Mouse (Mus musculus) cerebellum, postnatal 25 days (tissue): Measurements from ENCODE around the gene Prps1l3.
A peak's percentile ranks its signal among the peaks of the same experiment; 100 is the strongest.
"Not testable (repeated sequence)": the region's sequence is repeated elsewhere in the genome, so short reads cannot be mapped to it uniquely, and the experiment has no call there.

Source experiments
- DNase-seq, 2 experiments: peaks; one replicate each; pipeline ENCODE4 v3.0.0; 2021; ENCODE audit warnings: mixed read lengths in 2 of 2

Prps1l3 gene

DNA sequence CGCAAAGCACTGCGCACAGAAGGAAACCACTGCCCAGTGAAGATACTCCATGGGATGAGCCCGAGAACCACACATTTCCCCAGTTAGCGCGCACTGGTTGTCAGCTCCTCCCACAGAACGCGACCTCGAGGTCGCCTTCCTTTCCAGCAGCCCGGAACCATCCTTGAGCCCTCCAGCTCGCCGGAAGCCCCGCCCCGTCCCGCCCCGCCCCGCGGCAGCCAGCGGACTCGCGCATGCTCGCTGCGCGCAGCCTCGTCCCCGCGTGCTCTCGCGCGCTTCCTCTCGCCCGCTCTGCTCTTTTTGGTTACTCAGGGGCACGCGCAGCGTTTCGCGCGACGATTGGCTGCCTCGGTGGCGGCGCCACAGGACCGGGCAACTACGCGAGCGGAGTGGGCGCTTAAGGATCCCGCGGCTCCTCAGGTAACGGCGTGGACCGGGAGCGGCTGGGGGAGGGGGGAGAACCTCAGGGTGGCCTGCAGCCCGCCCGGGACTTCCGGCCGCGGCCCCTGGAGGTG lies at the start of gene Prps1l3, which contains the start of gene Mipol1:
Prps1l3 (plus strand) TSS at position 221 of the 515 bp plus-strand sequence.
Mipol1 (plus strand) TSS at position 236 of the 515 bp plus-strand sequence.
- DNase-seq: peak; percentile 88 to 93

DNA sequence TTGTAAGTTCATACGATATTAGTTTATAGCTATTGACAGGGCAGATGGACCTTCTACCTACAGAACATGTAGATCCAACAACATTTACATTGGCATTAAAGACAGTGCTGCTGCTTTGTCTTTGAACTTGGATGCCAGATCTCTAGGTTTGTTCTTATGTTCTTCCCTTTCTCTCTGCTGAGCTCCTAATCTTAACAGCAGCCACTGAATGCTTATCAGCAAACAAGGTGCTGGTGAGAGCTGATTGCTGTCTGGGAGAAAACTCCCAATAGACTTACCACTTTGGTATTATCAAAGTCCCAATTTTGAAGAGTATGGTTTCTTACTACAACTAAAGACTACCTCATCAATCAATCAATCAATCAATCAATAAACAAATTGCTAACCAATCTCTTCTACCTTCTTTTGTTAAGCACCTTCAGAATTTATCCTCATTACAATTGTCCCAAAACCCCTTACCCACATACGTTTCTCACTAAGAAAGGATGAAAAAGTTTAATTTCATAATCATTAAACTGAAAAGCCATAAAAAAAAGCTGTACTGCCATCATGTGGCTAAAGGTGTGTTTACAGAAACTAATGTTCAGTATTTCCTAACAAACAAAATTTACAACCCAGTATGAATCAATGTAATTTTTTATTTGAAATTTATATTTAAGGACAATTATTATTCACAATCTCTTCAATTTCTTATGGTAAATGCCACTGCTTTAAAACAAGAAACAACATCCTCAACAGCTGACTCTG lies 45.6 kb upstream of the Prps1l3 start:
- no peak for DNase-seq

DNA sequence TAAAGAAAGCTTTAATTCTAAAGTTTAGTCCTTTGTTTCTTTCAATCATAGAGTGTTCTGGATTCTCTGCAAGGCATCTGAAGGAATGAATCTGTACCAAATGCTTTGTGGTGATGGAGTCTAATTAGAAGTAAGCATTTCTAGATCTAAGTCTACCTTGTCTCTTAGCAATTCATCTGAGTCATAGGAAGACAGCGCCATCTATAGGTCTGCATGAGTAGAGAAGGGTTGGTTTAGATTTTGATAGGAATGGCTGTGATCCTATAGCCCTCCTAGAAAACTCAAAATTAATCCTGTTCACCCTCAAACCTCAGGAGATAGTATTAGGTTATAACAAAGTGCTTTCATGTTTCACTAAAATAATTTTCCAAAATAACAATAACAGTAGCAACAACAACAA lies 44.7 kb upstream of the Prps1l3 start:
- DNase-seq: no peak

DNA sequence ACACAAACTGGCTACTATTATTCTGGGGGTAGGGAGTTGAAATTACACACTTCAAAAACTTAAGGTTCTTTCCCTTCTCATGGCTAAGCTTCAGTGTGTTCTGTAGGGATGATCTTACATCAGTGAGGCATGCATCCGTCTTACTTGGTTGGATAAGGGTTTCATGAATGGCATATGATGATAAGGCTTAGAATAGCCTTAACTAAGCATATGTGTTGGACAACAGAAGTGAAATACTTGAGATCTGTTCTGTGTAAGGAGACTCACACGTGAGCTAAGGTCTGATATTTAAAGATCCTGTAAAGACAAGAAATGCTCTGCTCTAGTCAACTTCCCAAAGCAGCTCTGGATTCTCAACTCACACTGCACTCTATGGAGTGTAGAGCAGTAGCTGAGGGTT lies 44.1 kb upstream of the Prps1l3 start:
- no peak for DNase-seq

DNA sequence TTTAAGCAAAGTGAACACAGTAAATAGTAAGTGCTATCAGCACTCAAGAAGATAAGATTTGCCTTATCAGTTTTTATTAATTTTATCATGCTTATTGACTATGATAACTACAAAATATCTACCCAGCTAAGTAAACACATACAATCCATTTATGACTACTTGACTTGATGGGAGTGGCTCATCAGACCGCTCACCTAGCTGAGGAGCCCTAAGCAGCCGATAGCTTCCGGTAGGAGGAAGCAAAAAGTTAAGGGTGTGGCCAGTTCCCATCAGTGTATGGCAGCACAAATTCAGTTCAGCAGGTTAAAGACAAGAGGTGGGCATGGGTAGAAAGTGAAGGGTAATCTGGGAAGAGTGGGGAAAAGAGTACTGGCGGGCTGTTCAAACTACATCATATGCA lies 43.2 kb upstream of the Prps1l3 start:
- DNase-seq: no peak

DNA sequence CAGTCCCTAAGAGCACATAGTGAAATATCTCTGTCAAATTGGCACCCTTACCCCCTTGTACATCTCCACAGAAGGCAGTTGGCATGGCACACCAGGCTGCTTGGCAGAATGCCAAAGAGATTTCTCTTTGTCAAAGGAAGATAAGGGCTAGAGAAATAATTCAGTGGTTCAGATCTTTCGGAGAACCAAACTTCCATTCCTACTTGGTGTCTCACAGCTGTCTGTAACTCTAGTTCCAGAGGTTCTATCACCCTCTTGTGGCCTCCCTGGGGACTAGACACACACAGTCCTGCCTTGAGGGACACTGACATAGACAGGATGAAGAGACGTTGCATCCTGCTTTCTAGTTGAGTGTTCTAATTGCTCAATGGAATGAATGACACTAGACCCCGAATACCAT lies 35.6 kb upstream of the Prps1l3 start:
- peak; percentile 35 to 58 for DNase-seq

DNA sequence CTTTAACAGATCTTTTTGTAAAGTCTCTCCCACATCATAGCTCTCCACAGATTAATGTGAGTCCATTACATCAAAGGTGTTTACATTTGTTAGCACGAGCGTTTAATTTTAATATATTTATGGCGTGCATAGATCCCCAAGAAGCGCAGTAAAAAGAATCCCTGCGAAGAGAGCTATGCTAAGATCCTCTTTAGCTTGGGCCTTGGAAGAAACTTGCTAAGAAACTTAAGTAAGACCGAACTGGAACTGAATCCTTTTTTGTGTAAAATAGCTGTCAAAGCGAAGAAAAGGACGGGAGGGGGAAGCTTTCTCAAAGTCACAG lies 34.0 kb upstream of the Prps1l3 start:
- no peak for DNase-seq

DNA sequence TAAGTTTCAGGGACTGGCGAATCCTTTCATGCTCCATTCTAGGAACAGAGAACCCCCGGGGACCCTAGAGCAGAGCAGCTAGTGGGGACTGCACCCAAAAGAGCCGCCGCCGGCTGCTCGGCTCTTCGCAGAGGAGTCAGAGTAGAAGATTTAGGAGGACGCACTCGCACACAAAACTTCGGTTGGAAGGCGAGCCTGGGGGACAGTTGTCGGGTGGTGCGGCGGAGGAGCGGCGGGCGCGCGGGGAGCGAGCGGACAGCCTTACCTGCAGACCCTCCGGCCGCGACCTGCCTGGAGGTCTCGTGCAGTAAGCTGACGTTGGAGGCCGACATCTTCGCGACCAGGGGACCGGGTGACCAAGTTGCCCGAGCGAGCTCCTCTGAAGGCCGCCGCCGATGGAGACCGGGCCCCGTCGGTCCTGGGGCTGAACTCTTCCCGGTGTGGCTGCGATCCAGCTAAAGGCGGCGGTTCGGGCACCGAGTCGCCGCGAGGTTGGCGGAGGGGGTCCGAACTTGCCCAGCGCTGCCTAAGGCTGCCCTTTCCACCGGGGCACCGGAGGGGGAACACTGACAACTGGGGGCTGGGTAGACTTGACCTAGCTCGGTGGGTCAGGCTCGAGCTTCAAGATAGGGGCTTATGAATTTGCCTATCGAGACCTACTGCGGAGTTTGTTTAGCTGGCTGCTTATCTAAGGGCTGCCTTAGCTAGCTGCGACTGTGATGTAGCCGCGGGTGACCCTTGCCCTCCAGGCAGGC lies 33.4 kb upstream of the Prps1l3 start:
- peak; percentile 27 to 43 for DNase-seq

DNA sequence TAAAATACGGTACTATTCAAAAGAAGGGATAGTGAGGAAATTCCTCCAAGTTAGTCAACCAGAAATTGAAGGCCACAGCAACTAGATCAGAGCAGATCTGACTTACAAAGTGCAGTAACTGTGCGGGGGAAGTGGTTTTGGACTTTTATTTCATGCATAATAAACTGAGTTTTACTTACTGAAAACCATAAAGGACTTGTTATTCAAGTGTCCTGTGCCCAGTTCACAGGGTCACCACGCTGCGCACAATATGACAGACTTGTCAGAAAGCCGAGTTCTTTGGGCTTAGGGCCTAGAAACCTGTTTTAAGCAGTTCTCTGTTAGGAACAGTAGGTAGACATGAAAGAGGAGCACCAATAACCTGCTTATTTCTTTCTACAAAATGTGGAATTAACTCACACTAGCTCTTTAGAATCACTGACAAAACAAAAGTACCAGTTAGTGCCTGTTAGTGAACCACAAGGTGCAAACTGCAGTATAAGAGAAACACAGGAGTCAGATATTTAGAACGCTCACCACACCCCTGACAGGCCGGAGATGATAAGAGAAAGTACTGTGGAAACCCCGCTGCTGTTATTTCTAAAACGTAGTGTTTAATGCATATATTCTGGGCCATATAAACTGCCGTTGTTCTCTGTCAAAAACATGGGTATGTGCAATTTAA lies 32.7 kb upstream of the Prps1l3 start, which contains the start of gene Slc25a21:
Slc25a21 (minus strand) TSS at position 110 of the 664 bp plus-strand sequence.
- no peak for DNase-seq

DNA sequence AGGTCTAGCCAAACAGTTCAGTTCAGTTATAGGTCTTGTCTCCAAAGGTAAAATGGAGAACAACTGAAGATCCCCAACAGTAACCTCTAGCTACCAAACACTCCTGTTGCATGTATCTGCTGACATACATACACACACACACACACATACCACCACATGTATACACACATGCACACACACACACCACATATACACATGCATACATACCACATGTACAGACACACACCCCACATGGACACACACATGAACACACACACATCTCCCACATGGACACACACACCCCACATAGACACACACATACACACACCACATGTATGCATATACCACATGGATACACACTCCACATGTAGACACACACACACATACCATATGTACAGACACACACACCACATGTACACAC lies 31.9 kb upstream of the Prps1l3 start:
- DNase-seq: no peak

DNA sequence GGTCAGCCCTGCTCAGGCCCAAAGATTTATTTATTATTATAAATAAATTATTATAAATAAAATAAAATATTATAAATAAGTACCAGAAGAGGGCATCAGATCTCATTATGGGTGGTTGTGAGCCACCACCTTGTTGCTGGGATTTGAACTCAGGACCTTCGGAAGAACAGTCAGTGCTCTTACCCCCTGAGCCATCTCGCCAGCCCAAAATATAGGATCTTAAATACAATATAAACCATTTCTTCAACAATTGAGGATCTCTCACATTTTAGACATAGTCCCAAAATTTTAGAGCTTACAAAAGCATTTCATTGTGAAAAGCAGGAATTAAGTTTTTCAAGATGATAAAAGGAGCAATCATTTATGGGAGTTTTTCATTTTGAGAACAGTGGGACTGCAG lies 30.8 kb upstream of the Prps1l3 start:
- DNase-seq: no peak

DNA sequence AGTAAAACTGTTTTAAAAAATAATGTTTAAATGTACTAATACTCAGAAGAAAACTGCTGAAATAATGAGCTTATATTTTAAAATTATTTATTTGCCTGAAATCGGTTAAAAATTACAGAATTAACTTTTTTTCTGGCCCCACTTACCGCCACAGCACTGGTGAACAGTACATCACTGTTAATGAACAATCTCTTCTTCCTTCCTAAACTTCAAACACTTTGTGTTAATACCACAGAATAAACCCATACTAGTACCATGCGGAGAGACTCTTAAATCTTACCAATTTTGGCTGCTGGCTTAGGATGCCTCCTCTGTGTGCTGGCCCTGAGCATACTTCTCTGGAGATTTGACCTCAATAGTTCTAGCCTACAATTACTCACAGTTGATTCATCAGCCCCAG lies 28.3 kb upstream of the Prps1l3 start:
- no peak for DNase-seq

DNA sequence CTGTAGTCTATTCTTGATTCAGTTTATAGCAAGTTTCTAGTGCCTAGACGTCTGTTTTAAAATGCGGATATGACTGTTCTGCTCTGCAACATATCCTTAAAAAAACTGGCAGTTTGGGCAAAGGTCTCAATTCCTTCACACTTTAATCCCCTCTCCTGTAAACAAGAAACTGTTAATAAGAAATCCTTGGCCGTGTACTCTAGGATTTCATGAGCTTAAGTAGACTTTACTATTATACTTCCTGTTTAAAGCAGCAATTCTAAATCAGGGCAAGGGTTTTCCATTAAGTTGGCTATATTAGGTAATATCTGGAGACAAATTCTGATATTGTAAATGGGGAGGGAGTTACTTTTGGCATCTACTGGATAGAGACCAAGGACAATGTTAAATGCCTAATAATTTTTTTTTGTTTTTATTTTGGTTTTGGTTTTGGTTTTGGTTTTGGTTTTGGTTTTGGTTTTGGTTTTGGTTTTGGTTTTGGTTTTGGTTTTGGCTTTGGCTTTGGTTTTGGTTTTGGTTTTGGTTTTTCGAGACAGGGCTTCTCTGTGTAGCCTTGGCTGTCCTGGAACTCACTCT lies 25.8 kb upstream of the Prps1l3 start:
- DNase-seq: no peak

DNA sequence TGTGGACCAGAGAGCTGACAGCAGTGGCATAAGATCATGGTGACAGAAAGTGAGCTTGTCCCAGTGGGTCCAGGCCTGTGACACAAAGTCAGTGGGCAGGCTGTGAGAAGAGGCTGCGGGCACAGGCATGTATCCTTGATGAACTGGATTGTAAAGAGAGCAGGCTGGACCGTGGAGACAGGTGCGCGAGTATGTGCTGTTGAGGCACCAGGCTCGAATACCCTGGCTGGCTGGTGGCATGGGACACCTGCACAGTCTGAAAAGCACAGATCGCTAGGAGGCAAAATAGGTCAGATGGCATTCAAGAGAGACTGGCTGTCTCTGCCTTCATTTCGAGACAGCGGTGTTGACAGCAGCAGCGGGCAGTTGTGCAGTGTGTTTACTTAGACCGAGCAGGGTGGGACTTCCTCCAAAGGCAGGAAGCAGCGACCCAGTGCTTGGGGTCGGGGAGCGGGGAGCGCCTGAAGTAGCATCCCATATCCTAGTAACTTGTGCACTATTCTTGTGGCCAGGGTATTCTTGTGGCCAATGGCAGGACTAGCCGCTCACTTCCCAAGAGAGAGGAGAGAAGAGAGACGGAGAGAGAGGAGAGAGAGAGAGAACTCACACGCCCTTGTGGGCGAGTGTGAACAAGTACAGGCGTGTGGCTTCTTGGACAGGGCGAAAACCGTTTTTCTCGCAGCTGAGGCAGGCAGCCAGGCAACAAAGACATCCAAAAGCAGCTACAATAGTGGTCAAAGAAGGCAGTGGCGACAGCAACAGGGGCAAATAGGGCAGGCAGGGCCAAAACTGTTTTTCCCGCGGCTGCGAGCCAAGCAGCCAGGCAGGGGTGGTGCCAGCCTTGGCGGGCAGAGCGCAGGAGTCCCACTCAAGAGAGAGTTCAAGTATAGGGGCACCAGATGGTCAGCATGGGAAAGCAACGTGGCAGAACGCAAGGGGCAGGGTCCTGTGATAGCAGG lies 18.6 kb upstream of the Prps1l3 start:
- DNase-seq: peak; percentile 64 to 68

DNA sequence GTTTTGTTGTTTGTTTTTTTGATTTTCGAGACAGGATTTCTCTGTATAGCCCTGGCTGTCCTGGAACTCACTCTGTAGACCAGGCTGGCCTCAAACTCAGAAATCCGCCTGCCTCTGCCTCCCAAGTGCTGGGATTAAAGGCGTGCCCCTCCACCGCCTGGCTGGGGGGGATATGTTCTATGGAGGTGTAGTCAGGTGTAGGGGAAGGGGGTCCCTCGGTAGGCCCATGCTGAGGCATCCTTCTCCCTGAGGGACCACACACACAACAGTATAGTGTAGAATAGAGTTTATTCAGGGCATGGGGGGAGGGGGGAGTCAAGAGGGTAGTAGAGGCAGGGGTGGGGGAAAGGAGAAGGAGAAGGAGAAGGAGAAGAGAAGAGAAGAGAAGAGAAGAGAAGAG lies 17.7 kb upstream of the Prps1l3 start:
- DNase-seq: not testable (repeated sequence)

DNA sequence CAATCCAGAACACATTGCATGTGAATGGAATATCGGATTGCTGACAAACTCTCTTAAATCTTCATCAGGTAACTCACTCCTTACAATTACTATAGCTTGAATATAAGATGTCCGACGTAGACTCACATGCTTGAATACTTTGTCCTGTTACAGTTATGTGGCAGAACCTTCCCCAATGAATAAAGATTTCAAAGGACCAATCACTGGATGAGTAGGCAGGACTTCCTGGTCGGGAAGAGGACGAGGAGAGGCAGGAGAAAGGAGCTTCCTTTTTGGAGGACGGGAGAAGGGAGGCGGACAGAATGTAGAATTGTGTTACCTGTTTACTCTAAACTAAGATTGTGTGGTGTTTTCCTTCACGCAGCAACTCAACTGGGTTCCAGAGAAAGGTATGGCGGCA lies 3.8 kb upstream of the Prps1l3 start:
- no peak for DNase-seq

DNA sequence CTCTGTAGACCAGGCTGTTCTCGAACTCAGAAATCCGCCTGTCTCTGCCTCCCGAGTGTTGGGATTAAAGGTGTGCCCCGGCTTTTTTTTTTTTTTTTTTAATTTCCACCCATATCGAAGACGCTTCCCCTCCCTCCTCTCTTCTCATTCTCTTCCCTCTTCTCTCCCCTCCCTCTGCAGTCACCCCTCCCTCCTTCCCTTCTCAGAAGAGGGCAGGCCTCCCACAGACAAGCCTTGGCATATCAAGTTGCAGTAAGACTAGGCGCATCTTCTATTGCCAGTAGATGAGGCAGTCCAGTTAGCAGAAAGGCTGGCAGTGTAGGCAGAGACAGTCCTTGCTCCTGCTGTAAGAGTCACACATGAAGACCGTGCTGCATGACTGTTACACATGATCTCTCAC lies 2.4 kb upstream of the Prps1l3 start:
- no peak for DNase-seq

DNA sequence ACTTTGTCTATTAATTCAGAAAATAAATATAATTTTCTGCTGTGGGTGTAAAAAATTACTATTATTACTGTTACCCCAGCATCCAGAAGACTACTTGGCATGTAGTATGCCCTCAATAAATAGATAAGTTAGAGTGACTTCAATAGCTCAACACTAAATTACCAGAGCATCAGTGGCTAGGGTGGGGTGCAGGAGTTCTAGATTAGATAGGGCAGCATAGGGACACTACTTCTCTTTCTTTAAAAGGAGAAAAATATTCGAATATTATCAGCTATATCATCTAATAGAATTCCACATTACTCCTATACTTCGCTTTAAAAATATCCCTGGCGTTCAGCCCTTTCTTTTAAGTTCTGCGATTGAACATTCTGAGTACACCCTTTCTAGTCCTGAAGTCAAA lies 509 bp upstream of the Prps1l3 start:
- no peak for DNase-seq

DNA sequence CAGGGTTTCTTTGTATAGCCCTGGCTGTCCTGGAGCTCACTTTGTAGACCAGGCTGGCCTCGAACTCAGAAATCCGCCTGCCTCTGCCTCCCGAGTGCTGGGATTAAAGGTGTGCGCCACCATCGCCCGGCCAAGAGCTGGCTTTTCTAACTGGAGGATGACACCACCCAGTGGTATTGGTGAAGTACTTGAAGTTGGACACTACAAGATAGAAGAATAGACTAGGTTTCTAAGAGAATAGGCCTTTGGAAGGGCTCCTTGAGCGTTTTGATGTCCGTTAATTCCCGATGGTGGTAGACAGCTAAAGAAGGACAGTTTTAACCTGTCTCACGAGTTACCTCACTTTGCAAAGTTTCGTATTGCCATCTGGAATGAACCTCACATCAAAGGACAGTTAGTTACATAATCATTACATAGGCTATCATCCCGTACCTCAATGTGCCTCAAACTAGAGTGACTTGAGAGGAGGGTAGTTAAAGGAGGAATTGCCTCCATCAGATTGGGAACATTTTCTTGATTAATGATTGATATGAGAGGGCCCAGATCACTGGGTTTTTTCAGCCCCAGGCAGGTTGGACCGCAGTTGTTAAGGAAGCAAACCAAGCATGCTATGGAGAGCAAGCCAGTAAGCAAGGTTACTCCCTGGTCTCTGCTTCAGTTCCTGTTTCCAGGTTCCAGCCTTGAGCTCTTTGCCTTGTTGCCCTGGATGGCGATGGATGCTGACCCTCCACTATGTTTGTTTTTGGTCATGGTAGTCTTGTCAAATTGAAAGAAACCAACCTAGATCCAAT lies 1.1 kb downstream of the Prps1l3 start:
- peak in 1 of 2 experiments; percentile 21 for DNase-seq

DNA sequence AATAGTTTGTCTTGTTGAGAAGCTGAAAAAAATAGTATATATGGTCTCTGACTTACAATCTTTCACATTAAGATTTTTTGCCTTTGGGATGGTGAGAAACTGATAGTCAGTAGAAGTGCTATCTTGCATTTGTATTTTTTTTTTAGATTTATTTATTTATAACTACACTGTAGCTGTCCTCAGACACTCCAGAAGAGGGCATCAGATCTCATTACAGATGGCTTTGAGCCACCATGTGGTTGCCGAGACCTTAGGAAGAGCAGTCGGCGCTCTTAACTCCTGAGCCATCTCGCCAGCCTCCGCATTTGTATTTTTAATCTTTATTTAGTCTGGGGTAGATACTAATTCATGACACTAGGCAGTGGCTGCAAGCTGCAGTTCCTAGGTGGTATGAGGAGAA lies 3.2 kb downstream of the Prps1l3 start:
- no peak for DNase-seq
